Mouse (Mus musculus) stomach, embryonic 14.5 days (tissue): ENCODE results near the gene Ids. TPM values are rescaled to one million over a fixed set of nuclear protein-coding genes. Genes with fewer than 3 reads are reported as not detected.

ENCODE experiments used
- polyA plus RNA-seq: library from polyadenylated mRNA; unstranded; fragments of >200 nt; fragmentation: Nextera tagmentation; extraction: Ambion mirVana; gene quantifications from 2 replicates; pipeline ENCODE4 v1.2.1, GENCODE M21; 2014

Ids gene
- polyA plus RNA-seq, 1 experiment from 2014 or later = 4.0 TPM

Other genes starting within 250 kb of the Ids start
- 33.5 and 37.2 TPM in 2 replicates for gene 1110012L19Rik, start 20.8 kb upstream of the Ids start, polyA plus RNA-seq
- gene Tmem185a, start 112.1 kb upstream of the Ids start, polyA plus RNA-seq = 37.2 and 40.7 TPM in 2 replicates